Mouse (Mus musculus) liver, embryonic 12.5 days (tissue): ENCODE measurements at regions not wholly inside any gene's neighbourhood (a gene's known extent, or its start where the extent isn't known, plus 50 kb on each side); places are given as distances from the start of the nearest gene placed in this dataset.

Source experiments
- ATAC-seq: fragments of 200-750 bp; cut with Nextera tagmentation; 2 replicates; pipeline ENCODE4 v1.8.0; 2017; ENCODE audit warnings: moderate number of reproducible peaks, mild to moderate bottlenecking, moderate library complexity
- H3K27ac ChIP-seq: fragments of 300-500 bp; sonication (generic); 2 replicates; pipeline ENCODE4 v1.5.1; 2016; ENCODE audit warnings: mild to moderate bottlenecking
- H3K27me3 ChIP-seq: fragments of 300-500 bp; sonication (generic); replicated peaks from 2 replicates; pipeline ENCODE4 v1.6.1; 2016; ENCODE audit warnings: mild to moderate bottlenecking, moderate library complexity
- H3K36me3 ChIP-seq: fragments of 300-500 bp; sonication (generic); 2 replicates; pipeline ENCODE4 v1.6.1; 2016; ENCODE audit warnings: mild to moderate bottlenecking, moderate library complexity
- H3K4me1 ChIP-seq: fragments of 300-500 bp; sonication (generic); 2 replicates; pipeline ENCODE4 v1.6.1; 2016
- H3K4me2 ChIP-seq: fragments of 300-500 bp; sonication (generic); 2 replicates; pipeline ENCODE4 v1.6.1; 2016; ENCODE audit warnings: mild to moderate bottlenecking, moderate library complexity
- H3K4me3 ChIP-seq: fragments of 300-500 bp; sonication (generic); 2 replicates; pipeline ENCODE4 v1.5.1; 2016; ENCODE audit warnings: mild to moderate bottlenecking, moderate library complexity
- H3K9ac ChIP-seq: fragments of 300-500 bp; sonication (generic); 2 replicates; pipeline ENCODE4 v1.6.1; 2016; ENCODE audit warnings: mild to moderate bottlenecking, moderate library complexity
- H3K9me3 ChIP-seq: fragments of 300-500 bp; sonication (generic); replicated peaks from 2 replicates; pipeline ENCODE4 v1.6.1; 2016; ENCODE audit warnings: mild to moderate bottlenecking, moderate library complexity
- WGBS: fragments of 180-500 bp; shearing (Covaris S2); methylation state at CpG from one replicate; pipeline ENCODE4 v1.1.7; 2016; ENCODE audit not compliant: insufficient replicate concordance; 5-methylcytosine and 5-hydroxymethylcytosine counted together

- no peaks in the 10 kb centered on the region for H3K9me3 ChIP-seq
- H3K27ac ChIP-seq, result no peak overlapping the region
- no peak for ATAC-seq
- no peak overlapping the region for H3K4me3 ChIP-seq
- H3K27me3 ChIP-seq, result no peaks in the 10 kb centered on the region
- 54% methylated on average over 3 of the region's 3 CpGs for WGBS
- no peaks in the 10 kb centered on the region for H3K36me3 ChIP-seq
- H3K9ac ChIP-seq, result no peak overlapping the region
- H3K4me2 ChIP-seq, result no peak overlapping the region
- H3K4me1 ChIP-seq, result no peaks in the 10 kb centered on the region
These were observed 350.7 kb upstream of the Kif2a start for GRCm38 (mm10) chr13:107372666-107373065.

- no peak overlapping the region for H3K4me2 ChIP-seq
- no peaks in the 10 kb centered on the region for H3K4me1 ChIP-seq
- 47% methylated on average over 17 of the region's 17 CpGs for WGBS
- no peak overlapping the region for H3K27ac ChIP-seq
- H3K9me3 ChIP-seq, result no peaks in the 10 kb centered on the region
- ATAC-seq, result no peak
- H3K36me3 ChIP-seq, result no peaks in the 10 kb centered on the region
- no peaks in the 10 kb centered on the region for H3K27me3 ChIP-seq
- no peak overlapping the region for H3K9ac ChIP-seq
- no peak overlapping the region for H3K4me3 ChIP-seq
These were observed 350.0 kb upstream of the Kif2a start for GRCm38 (mm10) chr13:107371616-107372582.

GRCm38 (mm10) chr13:107367639-107368038 lies 345.7 kb upstream of the Kif2a start:
- WGBS, result 82% methylated on average over 9 of the region's 9 CpGs
- no peak for ATAC-seq

GRCm38 (mm10) chr13:107365766-107366165 lies 343.8 kb upstream of the Kif2a start:
- Histone ChIP-seq H3K4me3 (no peak overlapping the region), H3K4me1 (no peaks in the 10 kb centered on the region), H3K27me3 (no peaks in the 10 kb centered on the region), H3K36me3 (no peaks in the 10 kb centered on the region), H3K27ac (no peak overlapping the region), H3K9ac (no peak overlapping the region), H3K4me2 (no peak overlapping the region), H3K9me3 (no peaks in the 10 kb centered on the region)
- no peak for ATAC-seq
- 69% methylated on average over 6 of the region's 6 CpGs for WGBS

More at GRCm38 (mm10) chr13:107367639-107368038, 345.7 kb upstream of the Kif2a start:
- Histone ChIP-seq H3K9me3 (no peaks in the 10 kb centered on the region), H3K27ac (no peak overlapping the region), H3K9ac (no peak overlapping the region), H3K36me3 (no peaks in the 10 kb centered on the region), H3K4me2 (no peak overlapping the region), H3K27me3 (no peaks in the 10 kb centered on the region), H3K4me1 (no peaks in the 10 kb centered on the region), H3K4me3 (no peak overlapping the region)

- Histone ChIP-seq H3K27ac (no peak overlapping the region), H3K4me3 (no peak overlapping the region), H3K9ac (no peak overlapping the region), H3K9me3 (no peaks in the 10 kb centered on the region), H3K4me1 (no peaks in the 10 kb centered on the region), H3K27me3 (no peaks in the 10 kb centered on the region), H3K36me3 (no peaks in the 10 kb centered on the region), H3K4me2 (no peak overlapping the region)
- WGBS, result 64% methylated on average over 7 of the region's 7 CpGs
- no peak for ATAC-seq
These were observed 343.3 kb upstream of the Kif2a start for GRCm38 (mm10) chr13:107365241-107365640.

- H3K4me1 ChIP-seq, result no peaks in the 10 kb centered on the region
- WGBS, result 56% methylated on average over 8 of the region's 8 CpGs
- no peak for ATAC-seq
- H3K9me3 ChIP-seq, result no peaks in the 10 kb centered on the region
- no peak overlapping the region for H3K4me3 ChIP-seq
- no peak overlapping the region for H3K4me2 ChIP-seq
- H3K36me3 ChIP-seq, result no peaks in the 10 kb centered on the region
- H3K27ac ChIP-seq, result no peak overlapping the region
- no peak overlapping the region for H3K9ac ChIP-seq
- no peaks in the 10 kb centered on the region for H3K27me3 ChIP-seq
These were observed 341.1 kb upstream of the Kif2a start for GRCm38 (mm10) chr13:107362806-107363687.

GRCm38 (mm10) chr13:107340802-107341364 lies 319.0 kb upstream of the Kif2a start:
- no peaks in the 10 kb centered on the region for H3K27me3 ChIP-seq
- no peaks in the 10 kb centered on the region for H3K9me3 ChIP-seq
- H3K4me3 ChIP-seq, result no peak overlapping the region
- no peak for ATAC-seq
- H3K36me3 ChIP-seq, result no peaks in the 10 kb centered on the region
- H3K4me2 ChIP-seq, result no peak overlapping the region
- H3K9ac ChIP-seq, result no peak overlapping the region
- no peaks in the 10 kb centered on the region for H3K4me1 ChIP-seq
- no peak overlapping the region for H3K27ac ChIP-seq
- 78% methylated on average over 11 of the region's 11 CpGs for WGBS

GRCm38 (mm10) chr13:107338111-107338510 lies 316.2 kb upstream of the Kif2a start:
- Histone ChIP-seq H3K9me3 (no peaks in the 10 kb centered on the region), H3K27ac (no peak overlapping the region), H3K4me2 (no peak overlapping the region), H3K4me3 (no peak overlapping the region), H3K27me3 (no peaks in the 10 kb centered on the region), H3K9ac (no peak overlapping the region), H3K4me1 (no peaks in the 10 kb centered on the region), H3K36me3 (no peaks in the 10 kb centered on the region)
- no peak for ATAC-seq
- WGBS, result 78% methylated on average over 12 of the region's 12 CpGs

GRCm38 (mm10) chr13:107337111-107337510 lies 315.2 kb upstream of the Kif2a start:
- WGBS, result 79% methylated on average over 10 of the region's 10 CpGs
- ATAC-seq, result no peak
- no peak overlapping the region for H3K27ac ChIP-seq
- H3K4me2 ChIP-seq, result no peak overlapping the region
- H3K36me3 ChIP-seq, result no peaks in the 10 kb centered on the region
- no peak overlapping the region for H3K4me3 ChIP-seq
- H3K9me3 ChIP-seq, result no peaks in the 10 kb centered on the region
- no peaks in the 10 kb centered on the region for H3K4me1 ChIP-seq
- no peaks in the 10 kb centered on the region for H3K27me3 ChIP-seq
- no peak overlapping the region for H3K9ac ChIP-seq

GRCm38 (mm10) chr13:107329348-107329747 lies 307.4 kb upstream of the Kif2a start:
- no peaks in the 10 kb centered on the region for H3K9me3 ChIP-seq
- ATAC-seq, result no peak
- H3K36me3 ChIP-seq, result no peaks in the 10 kb centered on the region
- no peak overlapping the region for H3K4me2 ChIP-seq
- no peaks in the 10 kb centered on the region for H3K4me1 ChIP-seq
- no peak overlapping the region for H3K4me3 ChIP-seq
- H3K27ac ChIP-seq, result no peak overlapping the region
- WGBS, result 57% methylated on average over 5 of the region's 5 CpGs
- H3K27me3 ChIP-seq, result no peaks in the 10 kb centered on the region
- H3K9ac ChIP-seq, result no peak overlapping the region

GRCm38 (mm10) chr13:107325707-107326495 lies 304.0 kb upstream of the Kif2a start:
- H3K4me3 ChIP-seq, result no peak overlapping the region
- H3K36me3 ChIP-seq, result no peaks in the 10 kb centered on the region
- no peak overlapping the region for H3K4me2 ChIP-seq
- no peak overlapping the region for H3K27ac ChIP-seq
- no peak for ATAC-seq
- no peak overlapping the region for H3K9ac ChIP-seq
- H3K9me3 ChIP-seq, result no peaks in the 10 kb centered on the region
- WGBS, result 39% methylated on average over 3 of the region's 3 CpGs
- no peaks in the 10 kb centered on the region for H3K4me1 ChIP-seq
- no peaks in the 10 kb centered on the region for H3K27me3 ChIP-seq
